Mouse (Mus musculus) forebrain, embryonic 11.5 days (tissue): Measurements from ENCODE around the gene Abcb6. TPM values are rescaled to one million over a fixed set of nuclear protein-coding genes. Genes with fewer than 3 reads are reported as not detected.

ENCODE experiments used
- ATAC-seq: fragments of 200-750 bp; cut with Nextera tagmentation; replicated peaks from 2 replicates; pipeline ENCODE4 v1.8.0; 2017; ENCODE audit warnings: moderate TSS enrichment; ENCODE audit not compliant: low FRiP score
- DNase-seq: peaks from one replicate; pipeline ENCODE4 v3.0.0-alpha.2; 2017; ENCODE audit warnings: low spot score
- H3K27ac ChIP-seq: fragments of 300-500 bp; sonication (generic); 2 replicates; pipeline ENCODE4 v1.5.1; 2014; ENCODE audit warnings: low read depth, low read length
- H3K27me3 ChIP-seq: fragments of 300-500 bp; sonication (generic); 2 replicates; pipeline ENCODE4 v1.6.1; 2014; ENCODE audit warnings: mild to moderate bottlenecking, low read length, mixed read lengths; ENCODE audit not compliant: control insufficient read depth, insufficient read depth
- H3K36me3 ChIP-seq: fragments of 300-500 bp; sonication (generic); 2 replicates; pipeline ENCODE4 v1.6.1; 2014; ENCODE audit warnings: mild to moderate bottlenecking, low read length, moderate library complexity, mixed read lengths; ENCODE audit not compliant: control insufficient read depth, insufficient read depth
- H3K4me1 ChIP-seq: fragments of 300-500 bp; sonication (generic); replicated peaks from 2 replicates; pipeline ENCODE4 v1.6.1; 2014; ENCODE audit warnings: low read length, mixed read lengths; ENCODE audit not compliant: control insufficient read depth, insufficient read depth
- H3K4me2 ChIP-seq: fragments of 300-500 bp; sonication (generic); 2 replicates; pipeline ENCODE4 v1.6.1; 2014; ENCODE audit warnings: low read depth, mild to moderate bottlenecking, low read length, moderate library complexity, mixed read lengths; ENCODE audit not compliant: severe bottlenecking
- H3K4me3 ChIP-seq: fragments of 300-500 bp; sonication (generic); 2 replicates; pipeline ENCODE4 v1.5.1; 2014; ENCODE audit warnings: low read depth, low read length
- H3K9ac ChIP-seq: fragments of 300-500 bp; sonication (generic); 2 replicates; pipeline ENCODE4 v1.6.1; 2014; ENCODE audit warnings: low read length
- H3K9me3 ChIP-seq: fragments of 300-500 bp; sonication (generic); 2 replicates; pipeline ENCODE4 v1.6.1; 2016; ENCODE audit warnings: low read length, mixed read lengths; ENCODE audit not compliant: control insufficient read depth
- WGBS: fragments of 180-500 bp; shearing (Covaris S2); extraction: QIAGEN DNeasy Blood & Tissue Kit; methylation state at CpG from one replicate; pipeline ENCODE4 v1.1.7; 2014; 5-methylcytosine and 5-hydroxymethylcytosine counted together
- polyA plus RNA-seq: library from polyadenylated mRNA; unstranded; fragments of >200 nt; fragmentation: Nextera tagmentation; extraction: Ambion mirVana; gene quantifications from 2 replicates; pipeline ENCODE4 v1.2.1, GENCODE M21; 2014

Abcb6 gene
- polyA plus RNA-seq, 1 experiment from 2014 or later = 27.4 TPM

DNA sequence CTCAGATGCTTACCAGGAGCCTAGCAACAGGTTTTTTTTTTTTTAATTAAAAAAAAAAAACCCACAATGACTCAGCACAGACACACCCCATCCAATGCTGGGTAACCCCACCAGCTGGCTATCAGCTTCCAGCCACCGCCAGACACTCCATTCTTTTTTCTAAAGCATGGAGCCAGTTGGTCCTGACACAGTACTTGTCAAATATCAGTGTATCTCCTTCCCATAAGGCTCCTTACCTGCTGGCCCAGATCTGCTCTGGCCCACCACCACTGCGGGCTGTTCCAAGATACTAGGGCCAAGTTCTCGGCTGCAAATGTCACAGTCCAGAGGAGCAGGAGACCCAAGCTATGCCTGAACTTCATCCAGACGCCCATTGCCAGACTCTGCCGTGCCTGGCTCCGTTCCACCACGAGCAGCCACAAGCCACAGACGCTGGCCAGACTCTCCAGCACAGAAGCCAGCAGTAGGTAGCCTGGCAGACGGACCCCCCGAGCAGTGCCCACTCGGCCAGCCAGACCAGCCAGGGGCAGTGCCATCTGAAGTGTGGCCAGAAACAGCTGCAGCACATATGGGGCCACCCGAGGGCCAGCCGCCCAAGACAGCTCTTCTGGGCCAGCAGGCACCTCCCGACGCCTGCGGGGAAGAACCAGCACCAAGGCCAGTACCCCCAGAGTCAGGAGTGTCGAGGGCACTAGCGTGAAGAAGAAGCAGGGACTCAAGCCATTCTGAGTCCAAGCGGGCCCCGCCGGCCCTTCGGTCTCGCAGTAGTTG lies 673 bp downstream of the Abcb6 start:
- whole genome bisulfite sequencing = 14% methylated on average over 23 of the region's 23 CpGs
- H3K4me2 ChIP-seq = peak overlapping the region; percentile 98
- peak overlapping the region; percentile 56 for H3K4me3 ChIP-seq
- no peaks in the 10 kb centered on the region for H3K9me3 ChIP-seq
- no peaks in the 10 kb centered on the region for H3K27me3 ChIP-seq
- peak overlapping the region; percentile 68 for H3K9ac ChIP-seq
- H3K4me1 ChIP-seq = peaks cover 8% of the 10 kb centered on the region; the same call in 1 of the 2 replicates
- no peaks in the 10 kb centered on the region; the same call in 1 of the 2 replicates for H3K36me3 ChIP-seq
- DNase-seq = no peak
- H3K27ac ChIP-seq = peak overlapping the region; percentile 12; the same call in 1 of the 2 replicates
- no peak; the same call in none of the 2 replicates for ATAC-seq

DNA sequence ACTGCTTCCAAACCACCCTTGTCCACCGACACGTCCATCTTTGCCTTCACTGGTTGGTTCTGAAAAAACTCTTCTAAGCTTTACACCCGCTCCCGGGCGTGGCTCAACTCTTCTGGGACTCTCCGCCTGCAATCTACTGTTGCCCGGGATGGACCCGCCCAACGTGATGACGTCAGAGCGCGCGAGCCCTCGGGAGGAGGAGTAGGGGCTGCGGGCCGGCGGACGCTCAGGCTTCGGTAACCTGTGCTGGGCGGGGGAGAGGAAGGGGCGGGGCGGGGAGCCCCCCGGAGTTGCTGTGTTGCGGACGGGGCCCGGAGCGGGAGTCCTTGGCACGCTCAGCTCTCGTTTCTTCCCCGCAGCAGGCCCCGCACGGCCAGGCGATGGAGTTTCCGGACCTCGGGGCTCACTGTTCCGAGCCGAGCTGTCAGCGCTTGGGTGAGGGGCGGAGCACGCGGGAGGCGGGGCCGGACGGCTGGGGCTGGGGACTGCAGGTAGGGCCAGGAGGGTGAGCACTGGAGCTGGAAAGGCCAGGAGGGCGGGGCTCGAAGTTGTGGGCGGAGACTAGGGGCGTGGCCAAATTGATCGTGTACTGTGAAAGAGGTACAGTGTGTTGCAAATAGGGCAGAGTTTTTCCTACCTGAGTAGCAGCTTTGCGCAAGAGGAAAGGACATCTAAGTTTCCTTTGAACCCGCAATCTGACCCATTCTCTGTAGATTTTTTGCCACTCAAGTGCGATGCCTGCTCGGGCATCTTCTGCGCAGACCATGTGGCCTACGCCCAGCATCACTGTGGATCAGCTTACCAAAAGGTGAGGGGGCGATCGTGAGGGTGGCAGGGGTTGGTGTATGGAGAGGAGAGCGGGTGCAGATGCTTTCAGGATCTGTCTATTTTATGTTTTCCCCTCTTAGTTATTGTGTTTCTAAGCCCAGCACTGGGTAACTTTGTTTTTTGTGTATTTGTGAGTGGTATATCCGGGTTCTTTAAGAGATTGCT lies 11.4 kb downstream of the Abcb6 start, which contains the start of gene Zfand2b:
Gene Zfand2b (plus strand): TSS at position 175 of the 993 bp plus-strand sequence.
- Histone ChIP-seq H3K4me3 (peak within 1 kb of the TSS; percentile 71), H3K9me3 (no peaks in the 10 kb centered on the region), H3K9ac (peak within 1 kb of the TSS; percentile 67), H3K4me1 (no peaks in the 10 kb centered on the region; the same call in 1 of the 2 replicates), H3K27me3 (no peaks in the 10 kb centered on the region), H3K4me2 (peak within 1 kb of the TSS; percentile 53), H3K27ac (peak within 1 kb of the TSS; percentile 77; the same call in 1 of the 2 replicates), H3K36me3 (peaks cover 3% of the 10 kb centered on the region; the same call in 1 of the 2 replicates)
- DNase-seq (peak; percentile 99), ATAC-seq (peak; percentile 97)
- WGBS = under 1% methylated on average over 54 of the region's 59 CpGs

DNA sequence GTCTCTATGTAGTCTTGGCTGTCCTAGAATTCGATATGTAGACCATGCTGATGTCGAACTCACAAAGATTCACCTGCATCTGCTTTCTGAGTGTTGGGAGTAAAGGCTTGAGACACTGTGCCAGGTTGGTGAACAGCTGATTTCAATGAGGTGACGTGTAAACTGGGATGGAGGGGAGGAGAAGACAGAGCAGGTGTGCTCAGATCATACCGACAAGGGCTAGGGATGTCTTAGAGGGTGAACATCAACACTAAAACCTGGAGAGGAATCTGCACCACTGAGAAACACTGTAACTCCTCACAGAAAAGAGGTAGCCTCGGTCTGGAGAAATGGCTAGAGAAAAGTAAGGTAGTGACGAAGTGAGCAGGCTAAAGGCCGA lies 12.1 kb downstream of the Abcb6 start:
- peak overlapping the region; percentile 71 for H3K4me3 ChIP-seq
- H3K27me3 ChIP-seq = no peaks in the 10 kb centered on the region
- H3K36me3 ChIP-seq = no peaks in the 10 kb centered on the region
- H3K4me2 ChIP-seq = peak overlapping the region; percentile 53
- 8% methylated on average over 7 of the region's 7 CpGs for WGBS
- DNase-seq (no peak), ATAC-seq (peak; percentile 18; the same call in 1 of the 2 replicates)
- H3K9ac ChIP-seq = peak overlapping the region; percentile 67
- H3K9me3 ChIP-seq = no peaks in the 10 kb centered on the region
- H3K4me1 ChIP-seq = no peaks in the 10 kb centered on the region; the same call in 1 of the 2 replicates
- no peak overlapping the region for H3K27ac ChIP-seq

DNA sequence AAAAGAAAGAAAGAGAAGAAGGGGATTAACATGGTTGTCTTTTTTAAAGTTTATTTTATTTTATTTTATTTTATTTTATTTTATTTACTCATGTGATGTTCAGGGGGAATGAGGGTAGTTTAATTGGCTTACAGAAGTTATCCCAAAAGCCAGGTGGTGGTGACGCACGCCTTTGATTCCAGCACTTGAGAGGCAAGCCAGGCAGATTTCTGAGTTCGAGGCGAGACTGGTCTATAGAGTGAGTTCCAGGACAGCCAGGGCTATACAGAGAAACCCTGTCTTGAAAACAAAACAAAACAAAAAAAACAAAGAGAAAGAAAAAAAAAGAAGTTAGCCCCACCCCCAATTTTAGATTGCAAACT lies 20.0 kb downstream of the Abcb6 start:
- H3K9me3 ChIP-seq = no peaks in the 10 kb centered on the region
- H3K4me2 ChIP-seq = no peak overlapping the region
- no peak overlapping the region for H3K27ac ChIP-seq
- H3K4me1 ChIP-seq = no peaks in the 10 kb centered on the region
- no peak for DNase-seq
- WGBS = 84% methylated on average over 4 of the region's 4 CpGs
- no peak overlapping the region for H3K4me3 ChIP-seq
- no peaks in the 10 kb centered on the region for H3K36me3 ChIP-seq
- no peak for ATAC-seq
- no peak overlapping the region for H3K9ac ChIP-seq
- no peaks in the 10 kb centered on the region for H3K27me3 ChIP-seq

DNA sequence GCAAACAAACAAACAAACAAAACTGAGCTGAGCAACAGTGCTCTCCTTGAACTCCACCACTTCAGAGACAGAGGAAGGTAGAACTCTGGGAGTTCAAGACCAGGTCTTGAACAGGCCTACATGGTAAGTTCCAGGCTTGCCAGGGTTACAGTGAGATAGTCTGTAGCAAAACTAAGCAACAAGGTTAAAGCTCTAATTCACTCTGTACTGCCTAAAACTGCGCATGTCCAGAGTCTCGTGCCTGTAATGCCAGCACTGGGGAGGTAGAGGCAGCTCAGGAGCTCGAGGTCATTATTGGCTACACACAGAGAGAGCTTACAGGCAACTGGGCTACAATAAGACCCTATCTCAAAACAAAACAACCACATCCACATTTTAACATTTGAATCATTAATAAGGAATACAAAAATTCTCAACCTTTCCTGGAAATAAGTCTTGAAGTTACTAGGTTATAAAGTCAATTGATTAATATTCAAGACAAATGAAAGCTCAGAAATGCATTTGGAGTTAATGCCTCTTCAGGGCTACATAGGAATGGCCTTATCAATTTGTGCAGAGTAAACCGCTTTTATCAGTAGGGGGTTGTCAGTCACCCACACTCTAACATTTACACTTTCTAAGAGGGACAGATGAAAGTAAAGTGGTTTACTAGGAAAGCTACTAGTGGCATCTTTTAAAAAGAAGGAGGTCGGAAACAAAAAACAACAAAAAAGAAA lies 20.5 kb downstream of the Abcb6 start:
- Histone ChIP-seq H3K4me1 (no peaks in the 10 kb centered on the region), H3K9me3 (no peaks in the 10 kb centered on the region), H3K9ac (no peak overlapping the region), H3K27me3 (no peaks in the 10 kb centered on the region), H3K4me3 (no peak overlapping the region), H3K4me2 (no peak overlapping the region), H3K36me3 (no peaks in the 10 kb centered on the region), H3K27ac (no peak overlapping the region)
- no peak for DNase-seq
- WGBS = 70% methylated on average over 5 of the region's 5 CpGs
- ATAC-seq = no peak

DNA sequence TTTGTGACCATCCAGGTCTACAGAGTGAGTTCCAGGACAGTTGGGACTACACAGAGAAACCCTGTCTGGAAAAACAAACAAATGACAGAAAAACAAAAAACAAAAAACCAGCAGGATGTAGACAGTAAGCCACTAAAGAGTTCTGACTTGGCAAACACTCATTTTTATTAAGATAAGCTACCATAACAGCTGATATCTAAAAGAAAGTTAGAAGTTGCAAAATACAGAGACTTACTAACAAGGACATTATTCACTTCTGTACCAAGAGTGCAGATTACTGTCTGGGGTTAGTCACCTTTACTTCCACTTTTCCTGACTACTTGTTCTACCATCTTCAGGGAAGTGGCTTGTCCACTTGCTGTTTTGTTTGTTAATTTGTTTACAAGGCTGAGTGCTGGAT lies 21.2 kb downstream of the Abcb6 start:
- ATAC-seq = no peak
- Histone ChIP-seq H3K4me3 (no peak overlapping the region), H3K27me3 (no peaks in the 10 kb centered on the region)

DNA sequence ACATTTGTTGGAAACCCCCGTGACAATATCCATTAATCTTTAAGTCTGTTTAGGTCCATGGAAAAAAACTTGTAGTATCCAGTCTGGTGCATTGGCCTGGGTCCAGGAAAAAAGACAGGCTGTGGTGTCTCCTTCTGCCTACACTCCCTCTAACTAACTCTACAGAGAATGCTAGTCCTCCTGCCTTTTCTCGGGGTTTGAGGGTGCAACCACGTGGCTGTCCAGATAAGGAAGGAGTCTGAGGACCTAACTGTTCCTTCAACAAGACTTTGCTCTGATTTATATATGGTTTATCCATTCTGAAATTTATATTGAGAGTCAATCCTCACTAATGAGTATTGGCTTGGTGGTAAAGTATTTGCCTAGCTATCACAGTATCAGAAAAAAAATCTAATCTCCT lies 24.4 kb downstream of the Abcb6 start:
- Histone ChIP-seq H3K4me3 (no peak overlapping the region), H3K4me1 (no peaks in the 10 kb centered on the region), H3K9ac (no peak overlapping the region), H3K27me3 (no peaks in the 10 kb centered on the region), H3K9me3 (no peaks in the 10 kb centered on the region), H3K27ac (no peak overlapping the region), H3K36me3 (no peaks in the 10 kb centered on the region), H3K4me2 (no peak overlapping the region)
- no peak for ATAC-seq
- DNase-seq = no peak
- 76% methylated on average over 3 of the region's 3 CpGs for WGBS

More for the DNA sequence above, 21.2 kb downstream of the Abcb6 start:
- H3K9me3 ChIP-seq = no peaks in the 10 kb centered on the region
- no peaks in the 10 kb centered on the region for H3K36me3 ChIP-seq
- no peak overlapping the region for H3K27ac ChIP-seq
- H3K4me2 ChIP-seq = no peak overlapping the region
- no peak overlapping the region for H3K9ac ChIP-seq
- no peaks in the 10 kb centered on the region for H3K4me1 ChIP-seq
- DNase-seq = no peak

DNA sequence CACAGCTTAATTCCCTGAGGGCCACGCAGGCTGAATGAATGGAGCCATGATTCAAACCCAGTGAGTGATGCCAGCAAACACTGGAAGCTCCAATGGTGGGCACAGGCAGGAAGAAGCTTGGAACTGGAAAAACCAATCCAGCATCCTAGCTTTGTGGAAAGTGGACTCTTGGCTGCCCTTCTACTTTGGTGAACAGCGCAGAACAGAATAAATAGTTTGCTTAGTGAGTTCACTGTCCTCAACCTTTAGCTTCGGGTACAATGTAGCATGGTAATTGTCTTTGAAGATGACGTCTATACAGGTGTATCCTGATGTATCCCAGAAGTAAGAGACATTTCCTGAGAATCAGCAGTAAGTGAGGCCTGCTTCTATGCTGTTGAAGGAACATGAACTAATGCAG lies 31.5 kb downstream of the Abcb6 start:
- Histone ChIP-seq H3K9me3 (no peaks in the 10 kb centered on the region), H3K4me1 (no peaks in the 10 kb centered on the region; the same call in 1 of the 2 replicates), H3K9ac (no peak overlapping the region), H3K27ac (no peak overlapping the region), H3K4me3 (no peak overlapping the region), H3K27me3 (no peaks in the 10 kb centered on the region), H3K36me3 (peaks cover 5% of the 10 kb centered on the region), H3K4me2 (no peak overlapping the region)
- no peak for DNase-seq
- WGBS = 90% methylated on average over 4 of the region's 4 CpGs
- ATAC-seq = no peak
